Mouse (Mus musculus): ENCODE data around the gene D330020A13Rik.
A peak's percentile ranks its signal among the peaks of the same experiment; 100 is the strongest.

D330020A13Rik gene

DNA sequence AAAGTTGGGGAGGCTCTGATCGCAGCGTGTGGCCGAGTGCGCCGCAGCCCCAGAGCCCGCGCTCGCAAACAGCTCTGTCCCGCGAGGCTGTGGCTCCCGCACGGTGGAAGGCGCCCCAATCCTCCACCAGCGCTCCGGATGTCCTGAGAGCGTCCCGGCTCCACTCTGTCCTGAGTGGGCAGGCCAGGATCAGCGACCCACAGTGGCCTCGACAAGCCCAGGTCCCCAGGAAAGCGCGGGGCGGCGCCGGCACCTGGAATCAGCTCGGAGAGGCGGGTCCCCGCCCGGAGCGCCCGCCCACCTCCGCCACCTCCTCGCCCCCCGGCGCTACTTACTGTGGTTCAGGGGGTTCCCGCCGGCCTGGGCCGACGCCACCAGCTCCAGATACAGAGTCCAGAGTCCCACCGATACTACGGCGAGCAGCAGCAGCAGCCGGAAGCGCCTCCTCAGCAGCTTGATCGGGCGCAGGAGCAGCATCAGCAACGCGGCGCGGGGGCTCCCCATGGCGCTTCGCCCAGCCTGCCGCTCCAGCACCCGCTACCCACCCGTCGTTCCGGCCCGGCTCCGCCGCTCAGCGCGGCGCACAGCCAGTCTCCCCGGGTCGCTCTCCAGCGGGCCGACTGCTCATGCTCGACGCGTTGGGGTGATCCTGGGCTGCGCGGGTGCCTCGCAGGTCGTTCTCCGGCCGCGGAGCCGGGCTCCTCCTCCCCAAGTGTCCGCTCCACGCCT is at the start of gene D330020A13Rik, which contains the start of gene B4galnt3:
D330020A13Rik (plus strand) TSS at position 309 of the 729 bp plus-strand sequence.
B4galnt3 (minus strand) TSS at position 504 of the 729 bp plus-strand sequence.
- peak; percentile 20 for DNase-seq (ENCODE audit: low read depth, low spot score)

DNA sequence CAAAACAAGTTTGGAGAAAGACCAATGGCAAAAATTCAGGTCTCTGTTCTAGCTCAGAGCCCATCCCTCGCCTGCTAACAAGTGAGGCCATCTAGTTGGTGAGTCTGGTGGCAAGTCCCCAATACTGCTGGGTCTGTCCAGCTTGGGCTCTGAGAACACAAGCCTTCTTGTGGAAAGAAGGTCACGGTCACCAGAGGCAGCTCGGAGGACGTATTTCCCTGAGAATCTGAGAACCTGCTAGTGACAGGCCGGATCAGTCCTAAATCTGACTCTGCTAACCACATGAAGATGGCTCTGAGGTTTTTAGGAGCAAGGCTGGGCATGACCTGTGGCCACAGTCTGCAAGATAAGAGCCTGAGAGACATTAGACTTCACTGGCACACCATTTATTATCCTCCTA is 47.5 kb upstream of the D330020A13Rik start:
- DNase-seq (ENCODE audit: low read depth, low spot score), result no peak

- DNase-seq (ENCODE audit: low read depth, low spot score), result no peak
Observed at GRCm38 (mm10) chr6:120249831-120250230, 44.3 kb upstream of the D330020A13Rik start.

GRCm38 (mm10) chr6:120251010-120251409 is 43.2 kb upstream of the D330020A13Rik start:
- no peak for DNase-seq (ENCODE audit: low read depth, low spot score)

DNA sequence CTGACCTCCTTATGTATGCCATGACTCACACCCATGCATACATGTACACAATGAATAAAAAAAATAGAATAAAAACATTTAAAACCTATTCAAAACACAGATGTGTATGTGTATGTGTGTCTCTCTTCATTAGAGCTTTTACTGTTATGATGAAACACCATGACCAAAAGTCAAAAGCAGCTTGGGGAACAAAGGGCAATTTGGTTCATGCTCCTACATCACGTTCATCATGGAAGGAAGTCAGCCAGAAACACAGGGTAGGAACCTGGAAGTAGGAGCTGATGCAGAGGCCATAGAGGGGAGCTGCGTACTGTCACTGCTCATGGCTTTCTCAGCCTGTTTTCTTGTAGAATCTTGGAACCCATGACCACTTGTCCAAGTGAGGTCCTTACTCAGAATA is 41.4 kb upstream of the D330020A13Rik start:
- no peak for DNase-seq (ENCODE audit: low read depth, low spot score)

DNA sequence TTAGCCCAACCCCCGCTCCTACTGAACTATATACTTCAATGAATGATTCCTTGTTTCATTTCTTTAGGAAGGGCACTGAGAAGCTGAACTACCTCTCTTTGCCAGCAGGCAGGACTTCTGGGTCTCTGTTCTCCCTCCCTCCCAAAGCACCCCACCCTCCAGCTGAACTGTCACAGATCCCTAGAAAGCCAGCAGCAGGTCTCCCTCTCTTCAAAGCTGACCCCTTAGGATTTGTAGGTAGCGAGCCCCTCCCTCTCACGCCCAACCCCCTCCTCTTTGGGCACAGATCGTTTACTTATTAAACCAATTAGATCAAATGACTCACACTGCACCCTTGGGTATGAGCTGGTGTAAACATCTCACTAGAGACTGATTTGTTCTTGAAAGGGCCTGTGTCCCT is 39.5 kb upstream of the D330020A13Rik start:
- DNase-seq (ENCODE audit: low read depth, low spot score), result no peak

DNA sequence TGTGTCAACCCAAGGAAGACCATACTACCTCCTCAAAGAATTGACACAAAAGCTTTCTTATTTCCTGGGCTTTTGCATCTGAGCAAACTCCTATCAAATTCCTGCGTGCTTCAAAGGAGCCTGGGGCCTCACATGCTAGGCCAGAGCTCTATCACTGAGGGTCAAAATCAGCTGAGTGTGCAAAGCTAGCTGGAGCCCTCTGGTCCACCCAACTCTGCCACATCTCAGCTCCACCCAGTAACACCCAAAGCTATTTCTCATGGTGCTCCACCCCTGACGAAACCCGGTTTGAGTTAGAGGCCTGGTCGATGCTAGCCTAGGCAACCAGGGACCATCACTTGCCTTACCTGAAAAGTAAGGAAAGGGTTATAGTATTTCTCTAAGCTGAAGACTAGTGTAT is 39.0 kb upstream of the D330020A13Rik start:
- no peak for DNase-seq (ENCODE audit: low read depth, low spot score)

DNA sequence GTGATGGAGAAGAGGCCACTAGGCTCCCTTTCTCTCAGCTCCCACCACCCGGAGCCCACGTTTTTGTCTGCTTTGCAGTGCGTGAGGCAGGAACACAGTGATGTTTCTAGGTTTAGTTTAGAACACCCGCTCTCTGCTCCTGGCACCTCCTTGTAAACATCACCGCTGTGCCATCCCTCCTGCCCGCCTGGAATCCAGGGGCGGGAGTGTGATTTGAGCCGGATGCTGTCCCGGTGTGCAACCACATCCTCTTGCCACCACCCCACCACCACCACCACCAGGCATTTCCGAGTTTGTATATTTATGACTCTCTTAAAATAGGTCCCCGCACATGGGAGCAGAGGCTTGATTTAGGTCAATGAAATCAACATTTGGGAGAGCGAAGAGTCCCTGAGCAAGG is 38.5 kb upstream of the D330020A13Rik start:
- DNase-seq (ENCODE audit: low read depth, low spot score), result no peak

DNA sequence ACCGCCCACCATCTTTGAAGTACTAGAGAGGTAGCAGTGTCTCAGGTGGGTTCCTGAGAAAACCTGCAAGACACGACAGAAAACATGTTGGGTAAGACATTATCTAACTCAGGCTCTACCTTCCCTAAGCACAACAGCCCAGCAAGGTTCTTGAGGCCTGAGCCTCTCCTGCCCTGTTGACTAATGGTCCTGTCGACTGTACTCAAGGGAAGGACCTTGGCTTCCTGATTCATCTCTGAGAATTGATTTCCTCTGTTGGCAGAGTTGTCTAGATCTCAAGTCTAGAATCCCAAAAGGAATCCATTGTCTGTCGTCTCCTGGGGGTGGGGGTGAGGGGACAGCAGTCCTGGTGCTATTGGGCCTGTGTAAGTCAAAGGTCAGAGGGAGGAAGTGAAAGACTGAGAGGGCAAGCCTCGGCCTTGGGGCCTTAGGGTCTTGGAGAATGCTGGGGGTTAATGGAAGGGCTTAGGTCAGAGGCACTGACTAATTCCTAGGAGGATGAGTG is 37.7 kb upstream of the D330020A13Rik start:
- DNase-seq (ENCODE audit: low read depth, low spot score), result no peak

DNA sequence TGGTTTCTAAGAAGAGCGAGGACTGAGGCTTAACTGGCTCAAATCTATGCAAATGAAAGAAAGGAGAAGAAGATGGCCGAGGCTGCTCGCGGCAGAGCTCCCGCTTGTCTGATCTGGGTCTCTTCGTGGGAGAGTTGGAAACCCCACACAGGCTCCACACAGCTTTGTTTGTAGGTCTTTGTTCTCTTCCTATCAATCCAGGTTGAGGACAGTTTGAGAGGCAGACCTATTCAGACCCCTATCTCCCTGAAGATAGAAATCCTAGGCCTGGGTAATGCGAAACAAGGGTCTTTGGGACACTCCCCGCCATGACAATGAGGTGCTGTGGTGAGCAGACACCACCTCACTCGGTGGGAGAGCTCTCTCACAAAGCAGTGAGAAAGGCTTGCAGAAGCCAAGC is 34.7 kb upstream of the D330020A13Rik start:
- DNase-seq (ENCODE audit: low read depth, low spot score), result no peak

DNA sequence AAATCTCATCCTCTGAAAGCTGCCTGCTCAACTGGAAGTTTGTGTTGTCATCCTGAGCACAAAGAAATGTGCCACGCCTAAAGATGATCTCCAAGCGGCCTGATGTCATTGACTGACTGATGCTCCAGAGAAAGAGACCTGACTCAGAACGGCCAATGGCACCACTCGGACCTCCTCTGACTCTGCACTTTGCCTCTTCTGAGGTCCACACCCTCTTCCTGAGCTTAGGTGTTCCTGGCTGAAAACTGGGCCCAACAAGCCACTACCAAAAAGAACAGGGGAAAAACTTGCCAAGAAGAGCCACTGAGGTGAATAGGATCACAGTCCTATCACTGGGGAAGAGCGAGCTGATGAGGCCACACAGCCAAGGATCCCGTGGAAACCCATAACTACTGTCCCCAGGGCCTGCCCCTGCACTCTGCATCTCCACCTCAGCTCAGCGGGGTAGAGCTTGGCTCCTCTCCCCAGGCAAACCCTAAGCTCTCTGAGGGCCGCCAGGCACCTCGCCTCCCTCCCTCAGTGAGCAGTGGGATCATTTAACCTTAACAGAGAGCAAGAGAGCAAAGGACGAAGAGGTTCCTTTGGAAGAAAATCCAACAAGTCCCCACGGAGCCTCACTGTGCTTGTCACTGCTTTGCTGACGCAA is 31.2 kb upstream of the D330020A13Rik start:
- no peak for DNase-seq (ENCODE audit: low read depth, low spot score)

- no peak for DNase-seq (ENCODE audit: low read depth, low spot score)
Observed at GRCm38 (mm10) chr6:120263608-120264007, 30.6 kb upstream of the D330020A13Rik start.

GRCm38 (mm10) chr6:120264151-120264550 is 30.0 kb upstream of the D330020A13Rik start:
- no peak for DNase-seq (ENCODE audit: low read depth, low spot score)

GRCm38 (mm10) chr6:120274181-120274580 is 20.0 kb upstream of the D330020A13Rik start:
- DNase-seq (ENCODE audit: low read depth, low spot score), result no peak

DNA sequence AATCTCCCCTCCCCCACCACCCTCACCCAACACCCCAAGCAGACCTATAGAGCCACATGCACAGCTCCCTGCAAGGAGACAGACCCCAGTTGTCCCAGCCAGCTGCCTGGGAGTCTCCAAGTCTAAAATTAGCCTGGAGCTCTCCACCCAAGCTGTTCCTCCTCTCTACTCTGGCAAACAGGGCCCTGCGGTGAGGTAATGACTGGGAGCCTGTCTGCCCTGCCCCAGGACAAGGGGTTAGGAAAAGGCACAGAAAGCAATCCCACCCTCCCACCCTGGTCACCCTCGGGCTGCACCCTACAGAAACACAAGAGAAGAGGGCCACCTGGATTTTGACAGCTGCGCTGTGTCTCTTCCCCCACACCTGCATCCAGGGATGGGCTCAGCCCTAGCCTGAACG is 19.3 kb upstream of the D330020A13Rik start:
- no peak for DNase-seq (ENCODE audit: low read depth, low spot score)

- no peak for DNase-seq (ENCODE audit: low read depth, low spot score)
Observed at GRCm38 (mm10) chr6:120275301-120275700, 18.9 kb upstream of the D330020A13Rik start.

DNA sequence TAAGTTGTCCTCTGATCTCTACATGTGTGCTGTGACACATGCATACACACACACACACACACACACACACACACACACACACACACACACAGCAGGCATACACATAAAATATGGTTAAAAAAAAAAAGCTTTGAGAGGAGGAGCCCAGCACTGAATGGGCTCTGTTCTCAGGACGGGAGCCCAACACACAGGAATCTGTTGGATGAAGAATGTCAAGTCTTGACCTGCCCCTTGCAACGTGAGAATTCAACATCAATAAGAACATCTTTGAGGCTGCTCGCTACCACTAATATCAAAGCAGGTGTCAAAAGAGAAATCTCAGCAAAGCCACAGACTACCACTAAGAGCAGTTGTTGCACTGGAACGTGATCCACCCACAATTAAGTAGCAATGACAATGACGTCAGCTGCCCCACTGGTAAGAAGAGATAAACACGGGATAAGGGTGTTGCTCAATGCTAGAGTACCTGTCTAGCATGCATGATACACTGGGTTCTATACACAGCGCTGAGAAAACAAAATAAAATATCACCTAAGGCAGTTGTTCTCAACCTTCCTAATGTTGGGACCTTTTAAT is 17.2 kb upstream of the D330020A13Rik start:
- DNase-seq (ENCODE audit: low read depth, low spot score), result no peak

DNA sequence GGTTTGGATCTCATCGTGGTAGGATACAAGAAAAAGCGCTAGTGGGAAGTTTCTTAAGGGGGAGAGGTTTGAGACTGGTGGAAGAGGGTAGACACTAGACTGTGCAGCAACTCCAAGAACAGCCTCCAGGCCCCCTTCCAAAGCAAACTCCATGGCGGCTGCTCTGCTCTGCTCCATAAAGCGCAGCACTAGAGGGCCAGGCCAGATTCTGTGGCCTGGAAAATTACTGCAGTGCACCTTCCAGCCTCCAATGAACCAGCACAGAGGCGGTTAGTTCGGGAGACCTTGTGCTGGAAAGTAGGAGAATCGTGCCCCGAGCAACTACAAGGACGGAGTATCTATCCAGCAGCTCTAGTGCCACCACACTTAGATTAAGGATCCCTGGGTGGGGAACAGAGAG is 6.9 kb upstream of the D330020A13Rik start:
- no peak for DNase-seq (ENCODE audit: low read depth, low spot score)

GRCm38 (mm10) chr6:120288541-120288940 is 5.6 kb upstream of the D330020A13Rik start:
- no peak for DNase-seq (ENCODE audit: low read depth, low spot score)

DNA sequence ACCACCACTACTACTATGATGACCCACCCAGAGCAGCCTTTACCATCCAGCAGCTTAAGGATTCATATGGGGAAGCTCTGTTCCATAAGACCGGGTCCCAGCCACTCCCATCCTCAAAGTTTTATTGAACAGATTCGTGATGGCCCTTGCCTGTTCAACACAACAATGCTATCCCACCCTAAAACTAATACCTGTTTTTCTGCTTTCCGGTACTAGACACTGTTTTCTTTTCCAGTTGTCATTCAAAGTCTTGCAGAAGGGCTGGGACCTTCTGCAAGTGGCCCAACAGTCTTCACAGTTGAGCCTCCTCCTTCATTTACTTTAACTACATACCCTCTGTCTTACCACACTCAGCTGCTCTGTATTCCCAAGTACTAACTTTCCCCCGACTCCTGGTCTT is 4.7 kb upstream of the D330020A13Rik start:
- DNase-seq (ENCODE audit: low read depth, low spot score), result no peak

- DNase-seq (ENCODE audit: low read depth, low spot score), result no peak
Observed at GRCm38 (mm10) chr6:120291396-120292009, 2.7 kb upstream of the D330020A13Rik start.

- DNase-seq (ENCODE audit: low read depth, low spot score), result no peak
Observed at GRCm38 (mm10) chr6:120294785-120295133, 595 bp downstream of the D330020A13Rik start.

All from forelimb bud, embryonic 11.5 days (tissue).